Mouse (Mus musculus) myocyte (in vitro differentiated cells): Measurements from ENCODE around the gene Gm28778. TPM values are rescaled to one million over a fixed set of nuclear protein-coding genes. Genes with fewer than 3 reads are reported as not detected.

Source experiments
- H3K27me3 ChIP-seq: one replicate; pipeline ENCODE4 v1.6.1; 2011; ENCODE audit not compliant: control insufficient read depth, insufficient read depth, insufficient read length
- H3K36me3 ChIP-seq: one replicate; pipeline ENCODE4 v1.6.1; 2011; ENCODE audit not compliant: control insufficient read depth, insufficient read depth
- H3K4me2 ChIP-seq: one replicate; pipeline ENCODE4 v1.6.1; 2011; ENCODE audit warnings: low read depth, control low read depth
- H3K4me3 ChIP-seq: one replicate; pipeline ENCODE4 v1.5.1; 2011; ENCODE audit warnings: mild to moderate bottlenecking, control low read depth, moderate library complexity
- H3K79me2 ChIP-seq: one replicate; pipeline ENCODE4 v1.6.1; 2011; ENCODE audit not compliant: control insufficient read depth, insufficient read depth
- H3ac ChIP-seq: one replicate; pipeline ENCODE4 v1.6.1; 2011; ENCODE audit not compliant: control insufficient read depth, insufficient read length
- CEBPB ChIP-seq: IDR thresholded peaks from 2 replicates; pipeline ENCODE4 v1.6.1; 2011; ENCODE audit warnings: mild to moderate bottlenecking, moderate library complexity; ENCODE audit not compliant: poor library complexity, insufficient read depth, severe bottlenecking
- E2F4 ChIP-seq: IDR thresholded peaks from one replicate; pipeline ENCODE4 v1.6.1; 2011; ENCODE audit warnings: mild to moderate bottlenecking, control low read depth, moderate library complexity; ENCODE audit not compliant: insufficient read depth
- MAX ChIP-seq: IDR thresholded peaks from one replicate; pipeline ENCODE4 v1.6.1; 2011; ENCODE audit warnings: low read depth, mild to moderate bottlenecking, control low read depth
- MYOD1 ChIP-seq, 3 experiments: IDR thresholded peaks; one replicate each; pipeline ENCODE4 v1.6.1; 2011; ENCODE audit warnings: control low read depth in 2 of 3, low read depth in 2 of 3, mild to moderate bottlenecking in 2 of 3, moderate library complexity in 1 of 3; ENCODE audit not compliant: insufficient read length in 2 of 3, control insufficient read depth in 1 of 3
- MYOG ChIP-seq, 3 experiments: IDR thresholded peaks; one replicate each; pipeline ENCODE4 v1.6.1; 2011; ENCODE audit warnings: control low read depth in 2 of 3, low read depth in 2 of 3, mild to moderate bottlenecking in 2 of 3; ENCODE audit not compliant: insufficient read length in 2 of 3, control insufficient read depth in 1 of 3, insufficient read depth in 1 of 3
- POLR2A ChIP-seq: IDR thresholded peaks from one replicate; pipeline ENCODE4 v1.6.1; 2011; ENCODE audit warnings: low read depth, mild to moderate bottlenecking, control low read depth, moderate library complexity; ENCODE audit not compliant: insufficient read length
- POLR2AphosphoS2 ChIP-seq: IDR thresholded peaks from one replicate; pipeline ENCODE4 v1.6.1; 2011; ENCODE audit warnings: low read depth, control low read depth; ENCODE audit not compliant: insufficient read length
- REST ChIP-seq: IDR thresholded peaks from one replicate; pipeline ENCODE4 v1.6.1; 2011; ENCODE audit warnings: mild to moderate bottlenecking, control low read depth, moderate library complexity; ENCODE audit not compliant: insufficient read depth, insufficient read length
- SRF ChIP-seq: IDR thresholded peaks from one replicate; pipeline ENCODE4 v1.6.1; 2011; ENCODE audit warnings: low read depth; ENCODE audit not compliant: control insufficient read depth, insufficient read length
- TCF12 ChIP-seq: IDR thresholded peaks from one replicate; pipeline ENCODE4 v1.6.1; 2011; ENCODE audit warnings: mild to moderate bottlenecking, control low read depth; ENCODE audit not compliant: poor library complexity, insufficient read depth, severe bottlenecking
- TCF3 ChIP-seq: IDR thresholded peaks from one replicate; pipeline ENCODE4 v1.6.1; 2011; ENCODE audit warnings: low read depth, control low read depth; ENCODE audit not compliant: insufficient read length
- USF1 ChIP-seq: IDR thresholded peaks from one replicate; pipeline ENCODE4 v1.6.1; 2011; ENCODE audit warnings: low read depth, mild to moderate bottlenecking, control low read depth, moderate library complexity
- polyA plus RNA-seq: library from polyadenylated mRNA; unstranded; fragments of >200 nt; fragmentation: generic; extraction: Trizol; gene quantifications from one replicate; pipeline ENCODE4 v1.2.1, GENCODE M21; 2012; ENCODE audit warnings: missing spikeins

Gene Gm28778
- polyA plus RNA-seq, 1 experiment, result not detected

- H3ac ChIP-seq, result no peak overlapping the region
- H3K4me3 ChIP-seq, result no peak overlapping the region
- no peak overlapping the region for H3K4me2 ChIP-seq
- H3K79me2 ChIP-seq, result no peaks in the 10 kb centered on the region
- no peaks in the 10 kb centered on the region for H3K27me3 ChIP-seq
- H3K36me3 ChIP-seq, result no peaks in the 10 kb centered on the region
- TF ChIP-seq CEBPB (no peak), SRF (no peak), MYOD1 (IDR thresholded peaks at IDR 0.05; ENCODE audit: control insufficient read depth in 1 of 3, insufficient read length in 2 of 3, low read depth in 2 of 3) (no peak), REST (no peak), E2F4 (no peak), USF1 (no peak), MAX (no peak), TCF3 (no peak), POLR2A (no peak), MYOG (IDR thresholded peaks at IDR 0.05; ENCODE audit: control insufficient read depth in 1 of 3, insufficient read depth in 1 of 3, insufficient read length in 2 of 3, low read depth in 2 of 3) (no peak), POLR2AphosphoS2 (no peak), TCF12 (no peak)
Measured at GRCm38 (mm10) chr1:53300506-53300905, 3.6 kb downstream of the Gm28778 start.

- peak within 1 kb of the TSS; percentile 58 for H3K4me3 ChIP-seq
- no peaks in the 10 kb centered on the region for H3K27me3 ChIP-seq
- H3K79me2 ChIP-seq, result no peaks in the 10 kb centered on the region
- peak within 1 kb of the TSS; percentile 38 for H3ac ChIP-seq
- peaks cover 7% of the 10 kb centered on the region for H3K36me3 ChIP-seq
- TF ChIP-seq MYOG (IDR thresholded peaks at IDR 0.05; ENCODE audit: control insufficient read depth in 1 of 3, insufficient read depth in 1 of 3, insufficient read length in 2 of 3, low read depth in 2 of 3) (no peak), SRF (no peak), TCF3 (no peak), POLR2AphosphoS2 (peak; percentile 50), CEBPB (no peak), MYOD1 (IDR thresholded peaks at IDR 0.05; ENCODE audit: control insufficient read depth in 1 of 3, insufficient read length in 2 of 3, low read depth in 2 of 3) (no peak), E2F4 (no peak), POLR2A (peak; percentile 71), MAX (no peak), REST (no peak), USF1 (no peak), TCF12 (no peak)
- peak within 1 kb of the TSS; percentile 94 for H3K4me2 ChIP-seq
Measured at GRCm38 (mm10) chr1:53312989-53313967, 16.4 kb downstream of the Gm28778 start, which contains the start of gene Osgepl1. Osgepl1 (plus strand) TSS chr1:53313624.

- H3K27me3 ChIP-seq, result no peaks in the 10 kb centered on the region
- TF ChIP-seq MYOG (IDR thresholded peaks at IDR 0.05; ENCODE audit: control insufficient read depth in 1 of 3, insufficient read depth in 1 of 3, insufficient read length in 2 of 3, low read depth in 2 of 3), result no peak
- no peak for TF ChIP-seq MYOD1 (IDR thresholded peaks at IDR 0.05; ENCODE audit: control insufficient read depth in 1 of 3, insufficient read length in 2 of 3, low read depth in 2 of 3)
- TF ChIP-seq REST, result no peak
- no peak overlapping the region for H3K4me3 ChIP-seq
- H3K36me3 ChIP-seq, result peaks cover 12% of the 10 kb centered on the region
- H3ac ChIP-seq, result no peak overlapping the region
- H3K4me2 ChIP-seq, result no peak overlapping the region
- H3K79me2 ChIP-seq, result no peaks in the 10 kb centered on the region
Measured at GRCm38 (mm10) chr1:53321662-53322344, 24.9 kb downstream of the Gm28778 start.

- no peak overlapping the region for H3K4me2 ChIP-seq
- TF ChIP-seq MAX, result no peak
- no peak for TF ChIP-seq MYOG (IDR thresholded peaks at IDR 0.05; ENCODE audit: control insufficient read depth in 1 of 3, insufficient read depth in 1 of 3, insufficient read length in 2 of 3, low read depth in 2 of 3)
- TF ChIP-seq TCF3, result no peak
- TF ChIP-seq POLR2A, result no peak
- no peak for TF ChIP-seq USF1
- TF ChIP-seq REST, result no peak
- TF ChIP-seq SRF, result no peak
- no peak for TF ChIP-seq TCF12
- peaks cover 8% of the 10 kb centered on the region for H3K36me3 ChIP-seq
- no peaks in the 10 kb centered on the region for H3K27me3 ChIP-seq
- no peak overlapping the region for H3K4me3 ChIP-seq
- no peak overlapping the region for H3ac ChIP-seq
- H3K79me2 ChIP-seq, result no peaks in the 10 kb centered on the region
Measured at GRCm38 (mm10) chr1:53323254-53323653, 26.3 kb downstream of the Gm28778 start.
